Mouse (Mus musculus): ENCODE measurements around the gene Cbx7. TPM values are rescaled to one million over a fixed set of nuclear protein-coding genes. Genes with fewer than 3 reads are reported as not detected.

Gene Cbx7
- polyA plus RNA-seq, 1 experiment, result 75.9 TPM

DNA sequence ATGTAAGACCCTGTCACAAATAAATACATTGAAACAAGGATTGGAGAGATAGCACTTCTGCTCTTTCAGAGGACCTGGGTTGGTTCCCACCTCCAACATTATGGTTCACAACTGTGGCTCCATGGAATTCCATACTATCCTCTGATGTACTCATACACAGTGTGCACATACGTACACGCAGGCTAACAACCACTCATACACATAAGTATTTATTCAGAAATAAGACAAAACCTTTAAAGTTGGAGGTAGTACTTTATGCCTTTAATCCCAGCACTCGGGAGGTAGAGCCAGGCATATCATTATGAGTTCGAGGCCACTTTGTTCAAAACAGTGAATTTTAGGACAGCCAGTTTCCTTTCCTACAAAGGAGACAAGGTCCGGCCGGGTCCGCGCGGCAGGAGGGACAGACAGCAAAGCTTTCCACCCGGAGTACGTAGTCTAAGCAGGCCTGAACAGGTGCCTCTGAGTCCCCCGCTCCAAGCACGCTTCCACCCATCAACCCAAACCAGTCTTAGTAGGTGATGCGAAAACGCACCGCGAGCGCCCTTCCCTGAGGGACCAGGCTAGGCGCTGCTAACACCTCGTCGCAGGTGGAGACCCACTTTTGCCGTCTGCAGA lies 37.8 kb downstream of the Cbx7 start:
- WGBS, result 14% methylated on average over 22 of the region's 22 CpGs
- TF ChIP-seq POLR2A (IDR thresholded peaks at IDR 0.05; ENCODE audit: borderline replicate concordance, extremely low read depth, low read depth, low read length), result no peak
- no peak for TF ChIP-seq CTCF (IDR thresholded peaks at IDR 0.05; ENCODE audit: insufficient read depth, low read length)
- H3K4me1 ChIP-seq (ENCODE audit: control insufficient read depth, insufficient read depth, low read length), result peaks cover 16% of the 10 kb centered on the region; the same call in 1 of the 2 replicates
- H3K4me3 ChIP-seq (replicated peaks; ENCODE audit: extremely low read depth, low read depth, low read length), result peak overlapping the region; percentile 91
- DNase-seq, result no peak

DNA sequence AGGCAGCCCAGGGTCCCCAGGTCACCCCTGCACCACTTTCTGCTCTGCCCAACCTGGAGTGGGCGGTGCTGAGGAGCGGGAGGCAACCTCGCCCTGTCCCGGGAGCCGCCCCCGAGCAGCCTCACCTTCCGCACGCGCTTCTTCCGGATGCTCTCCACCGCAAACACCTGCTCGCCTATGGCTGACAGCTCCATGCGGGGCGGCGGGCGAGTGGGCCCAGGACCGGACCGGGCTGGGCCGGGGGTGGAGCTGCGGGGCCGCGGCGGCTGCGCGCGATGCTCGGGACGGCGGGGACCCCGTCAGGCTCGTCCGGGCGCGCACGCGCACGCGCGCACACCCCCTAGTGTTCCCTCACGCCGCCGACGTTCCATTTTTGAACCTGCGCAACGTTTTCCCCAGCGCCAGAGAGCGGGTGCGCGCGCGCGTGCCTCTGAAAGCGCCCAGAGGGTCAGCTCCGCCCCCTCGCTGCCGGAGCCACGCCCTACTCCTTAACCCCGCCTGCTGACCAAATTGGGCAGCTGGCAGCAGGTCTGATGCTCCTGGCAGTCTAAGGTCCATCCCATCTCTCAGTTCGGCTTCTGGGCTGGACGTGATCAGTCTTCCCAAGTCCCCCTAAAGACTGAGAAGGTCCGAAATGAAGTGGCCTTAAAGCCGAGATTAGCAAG lies 38.5 kb downstream of the Cbx7 start:
- peak; percentile 93 for DNase-seq
- WGBS, result under 1% methylated on average over 62 of the region's 62 CpGs
- TF ChIP-seq CTCF (IDR thresholded peaks at IDR 0.05; ENCODE audit: insufficient read depth, low read length) (no peak), POLR2A (IDR thresholded peaks at IDR 0.05; ENCODE audit: borderline replicate concordance, extremely low read depth, low read depth, low read length) (peak; percentile 65; the same call in 1 of the 2 replicates)
- H3K4me1 ChIP-seq (ENCODE audit: control insufficient read depth, insufficient read depth, low read length), result peaks cover 18% of the 10 kb centered on the region; the same call in 1 of the 2 replicates
- peak overlapping the region; percentile 91 for H3K4me3 ChIP-seq (replicated peaks; ENCODE audit: extremely low read depth, low read depth, low read length)

GRCm38 (mm10) chr15:79931496-79932141 lies 39.3 kb downstream of the Cbx7 start:
- TF ChIP-seq CTCF (IDR thresholded peaks at IDR 0.05; ENCODE audit: insufficient read depth, low read length), result no peak
- TF ChIP-seq POLR2A (IDR thresholded peaks at IDR 0.05; ENCODE audit: borderline replicate concordance, extremely low read depth, low read depth, low read length), result 0 out of 2 replicates have a peak, but pooled peaks have one; percentile 12
- WGBS, result 33% methylated on average over 13 of the region's 13 CpGs
- DNase-seq, result peak; percentile 32
- peaks cover 23% of the 10 kb centered on the region for H3K4me1 ChIP-seq (ENCODE audit: control insufficient read depth, insufficient read depth, low read length)
- peak overlapping the region; percentile 91 for H3K4me3 ChIP-seq (replicated peaks; ENCODE audit: extremely low read depth, low read depth, low read length)

- no peak overlapping the region for H3K4me3 ChIP-seq (replicated peaks; ENCODE audit: extremely low read depth, low read depth, low read length)
- WGBS, result 91% methylated on average over 3 of the region's 3 CpGs
- no peak for DNase-seq
- TF ChIP-seq CTCF (IDR thresholded peaks at IDR 0.05; ENCODE audit: insufficient read depth, low read length) (no peak), POLR2A (IDR thresholded peaks at IDR 0.05; ENCODE audit: borderline replicate concordance, extremely low read depth, low read depth, low read length) (no peak)
- peaks cover 23% of the 10 kb centered on the region for H3K4me1 ChIP-seq (ENCODE audit: control insufficient read depth, insufficient read depth, low read length)
Measured at GRCm38 (mm10) chr15:79929734-79930133, 41.2 kb downstream of the Cbx7 start.

GRCm38 (mm10) chr15:79928736-79929135 lies 42.2 kb downstream of the Cbx7 start:
- WGBS, result 97% methylated on average over 2 of the region's 2 CpGs
- H3K4me1 ChIP-seq (ENCODE audit: control insufficient read depth, insufficient read depth, low read length), result peaks cover 23% of the 10 kb centered on the region
- no peak for DNase-seq
- no peak overlapping the region for H3K4me3 ChIP-seq (replicated peaks; ENCODE audit: extremely low read depth, low read depth, low read length)
- TF ChIP-seq CTCF (IDR thresholded peaks at IDR 0.05; ENCODE audit: insufficient read depth, low read length) (no peak), POLR2A (IDR thresholded peaks at IDR 0.05; ENCODE audit: borderline replicate concordance, extremely low read depth, low read depth, low read length) (no peak)

GRCm38 (mm10) chr15:79928316-79928715 lies 42.6 kb downstream of the Cbx7 start:
- TF ChIP-seq POLR2A (IDR thresholded peaks at IDR 0.05; ENCODE audit: borderline replicate concordance, extremely low read depth, low read depth, low read length) (no peak), CTCF (IDR thresholded peaks at IDR 0.05; ENCODE audit: insufficient read depth, low read length) (no peak)
- no peak for DNase-seq
- Histone ChIP-seq H3K4me1 (ENCODE audit: control insufficient read depth, insufficient read depth, low read length) (peaks cover 21% of the 10 kb centered on the region), H3K4me3 (replicated peaks; ENCODE audit: extremely low read depth, low read depth, low read length) (no peak overlapping the region)
- 83% methylated on average over 3 of the region's 3 CpGs for WGBS

DNA sequence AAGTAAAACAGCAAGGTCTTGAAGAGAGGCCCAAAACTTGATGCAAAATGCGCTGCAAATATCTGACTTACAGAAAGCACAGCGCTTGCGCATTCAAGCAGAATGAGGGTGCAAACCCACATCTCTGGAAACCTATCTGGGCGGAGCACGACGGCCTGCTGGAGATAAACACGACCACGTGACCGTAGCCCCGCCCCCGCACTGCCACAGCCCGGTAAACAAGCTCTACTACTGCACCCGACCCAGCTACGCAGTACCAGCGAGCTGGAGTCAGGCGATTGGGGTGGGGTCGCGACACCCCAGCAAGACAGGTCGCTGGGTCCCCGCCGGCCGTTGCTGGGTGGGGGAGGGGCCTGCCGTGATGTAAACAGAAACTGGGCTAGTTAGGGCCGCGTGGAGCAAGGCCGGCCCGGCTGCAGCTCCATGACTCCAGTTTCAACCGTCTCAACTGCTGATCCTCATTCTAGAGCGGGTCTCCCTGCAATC lies 43.2 kb downstream of the Cbx7 start:
- Histone ChIP-seq H3K4me1 (ENCODE audit: control insufficient read depth, insufficient read depth, low read length) (peaks cover 16% of the 10 kb centered on the region), H3K4me3 (replicated peaks; ENCODE audit: extremely low read depth, low read depth, low read length) (peak overlapping the region; percentile 56)
- peak; percentile 96 for DNase-seq
- TF ChIP-seq CTCF (IDR thresholded peaks at IDR 0.05; ENCODE audit: insufficient read depth, low read length) (no peak), POLR2A (IDR thresholded peaks at IDR 0.05; ENCODE audit: borderline replicate concordance, extremely low read depth, low read depth, low read length) (peak; percentile 95; the same call in 1 of the 2 replicates)
- WGBS, result under 1% methylated on average over 29 of the region's 29 CpGs

- Histone ChIP-seq H3K4me1 (ENCODE audit: control insufficient read depth, insufficient read depth, low read length) (peaks cover 15% of the 10 kb centered on the region), H3K4me3 (replicated peaks; ENCODE audit: extremely low read depth, low read depth, low read length) (no peak overlapping the region)
- 81% methylated on average over 11 of the region's 11 CpGs for WGBS
- TF ChIP-seq POLR2A (IDR thresholded peaks at IDR 0.05; ENCODE audit: borderline replicate concordance, extremely low read depth, low read depth, low read length), result no peak
- no peak for TF ChIP-seq CTCF (IDR thresholded peaks at IDR 0.05; ENCODE audit: insufficient read depth, low read length)
- no peak for DNase-seq
Measured at GRCm38 (mm10) chr15:79926856-79927416, 44.0 kb downstream of the Cbx7 start.

DNA sequence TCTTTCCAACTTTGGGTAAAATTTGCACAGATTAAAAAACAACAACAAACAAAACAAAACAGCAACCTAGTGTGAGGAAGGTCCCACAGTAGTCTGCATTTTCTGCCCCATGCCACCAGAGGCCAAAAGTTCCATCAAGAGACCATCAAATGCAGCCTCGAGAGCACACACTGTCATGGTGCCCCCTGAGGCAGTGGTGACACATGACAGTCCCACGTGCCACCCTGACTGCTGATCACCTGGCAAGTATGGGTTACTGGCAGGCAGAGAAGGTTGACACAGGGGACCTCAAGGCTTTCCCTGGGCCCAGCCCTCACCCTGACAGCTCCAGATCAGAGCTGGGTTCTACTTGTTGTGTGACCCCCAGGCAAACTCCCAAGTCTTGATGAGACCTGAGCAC lies 51.1 kb downstream of the Cbx7 start:
- DNase-seq, result no peak
- TF ChIP-seq POLR2A (IDR thresholded peaks at IDR 0.05; ENCODE audit: borderline replicate concordance, extremely low read depth, low read depth, low read length) (no peak), CTCF (IDR thresholded peaks at IDR 0.05; ENCODE audit: insufficient read depth, low read length) (no peak)
- WGBS, result 52% methylated on average over 2 of the region's 2 CpGs

More for the DNA sequence above, 51.1 kb downstream of the Cbx7 start:
- no peaks in the 10 kb centered on the region for H3K4me1 ChIP-seq (ENCODE audit: control insufficient read depth, insufficient read depth, low read length)
- no peak overlapping the region for H3K4me3 ChIP-seq (replicated peaks; ENCODE audit: extremely low read depth, low read depth, low read length)
